Mouse (Mus musculus) effector memory CD4-positive, alpha-beta T cell, adult 5 months (primary cell): ENCODE data around the gene Tinagl1. TPM values are rescaled to one million over a fixed set of nuclear protein-coding genes. Genes with fewer than 3 reads are reported as not detected.

Experiments used
- polyA plus RNA-seq: library from polyadenylated mRNA; unstranded; fragments of 100-300 nt; shearing (Covaris generic); gene quantifications from one replicate; pipeline ENCODE4 v1.2.1, GENCODE M21; 2017

Tinagl1 gene
- not detected for polyA plus RNA-seq

DNA sequence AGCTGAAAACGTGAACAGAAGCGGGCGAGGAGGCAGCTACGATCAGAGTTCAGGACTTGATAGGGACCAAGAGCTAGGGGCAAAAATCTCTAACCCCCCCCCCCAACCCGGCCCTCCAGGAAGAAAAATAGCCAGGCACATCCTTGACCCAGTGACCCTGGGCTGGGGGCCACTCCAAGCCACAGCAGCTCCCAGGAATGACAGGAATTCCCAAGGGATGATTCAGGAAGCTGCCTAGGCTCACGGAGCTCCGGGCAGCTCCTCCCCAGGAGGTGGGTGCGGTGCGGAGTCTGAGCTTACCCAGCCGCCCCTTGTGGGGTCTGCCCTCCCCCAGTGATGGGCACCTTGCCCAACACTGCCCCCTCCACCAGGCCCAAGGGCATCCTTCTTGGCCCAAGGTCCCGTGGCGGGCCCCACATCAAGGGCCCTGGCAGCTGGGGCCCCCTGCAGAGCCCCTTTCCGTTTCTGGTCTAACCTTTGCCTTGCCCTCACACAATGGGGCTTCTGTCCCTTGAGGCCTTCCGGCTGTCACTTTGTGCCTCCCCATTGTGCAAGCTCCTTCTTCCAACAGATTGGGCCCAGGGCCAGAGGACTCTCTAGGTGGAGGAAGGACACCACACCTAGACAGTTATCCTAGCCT is at the start of gene Tinagl1:
TSS of gene Tinagl1 (minus strand) at position 51 of the 640 bp plus-strand sequence.

DNA sequence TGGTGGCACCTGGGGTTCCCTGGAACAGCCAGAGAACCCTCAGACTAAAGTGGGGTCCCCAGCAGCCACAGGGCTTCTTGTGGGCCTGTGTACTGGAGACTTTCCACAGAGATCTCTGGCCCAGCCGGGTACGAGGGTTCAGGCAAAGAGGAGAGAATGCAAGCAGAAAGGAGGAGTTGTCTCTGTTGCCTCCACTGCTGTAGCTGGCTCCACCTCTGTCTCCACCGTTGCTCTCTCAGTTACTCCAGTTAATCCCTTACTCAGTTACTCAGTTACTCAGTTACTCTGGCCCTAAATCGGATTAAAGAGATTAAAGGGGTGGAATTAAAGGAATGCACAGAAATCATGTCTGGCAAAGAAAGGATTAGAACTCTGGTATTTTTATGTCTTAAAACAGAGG is 47.3 kb upstream of the Tinagl1 start, which contains the start of gene Gm853:
TSS of gene Gm853 (minus strand) at position 223 of the 400 bp plus-strand sequence.

DNA sequence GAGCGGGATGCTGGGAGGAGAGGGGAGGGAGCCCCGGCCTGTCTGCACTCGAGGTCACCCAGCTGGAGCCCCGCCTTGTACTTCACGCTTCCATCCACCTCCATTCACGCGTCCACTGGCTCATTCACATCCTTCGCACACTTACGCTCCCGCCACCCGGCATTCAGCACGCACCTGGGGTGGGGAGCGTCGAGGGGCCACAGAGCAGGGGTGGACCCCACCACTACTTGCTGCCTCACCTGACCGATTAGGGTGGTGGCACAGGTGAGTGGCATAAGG is 35.8 kb downstream of the Tinagl1 start, which contains the start of gene Hcrtr1:
TSS of gene Hcrtr1 (minus strand) at position 146 of the 279 bp plus-strand sequence.

Other genes starting within 250 kb of the Tinagl1 start
- not detected for gene Spocd1, start 245.9 kb downstream of the Tinagl1 start, polyA plus RNA-seq
- not detected for gene Adgrb2, start 190.3 kb downstream of the Tinagl1 start, polyA plus RNA-seq
- 0.50 TPM for gene Col16a1, start 127.3 kb downstream of the Tinagl1 start, polyA plus RNA-seq
- 41.5 TPM for gene Pef1, start 72.6 kb downstream of the Tinagl1 start, polyA plus RNA-seq
- gene Hcrtr1, start 35.8 kb downstream of the Tinagl1 start, polyA plus RNA-seq, result not detected
- not detected for gene Gm853, start 47.3 kb upstream of the Tinagl1 start, polyA plus RNA-seq
- not detected for gene Serinc2, start 104.1 kb upstream of the Tinagl1 start, polyA plus RNA-seq
- gene Fabp3, start 133.5 kb upstream of the Tinagl1 start, polyA plus RNA-seq, result not detected
- not detected for gene Gm10570, start 133.6 kb upstream of the Tinagl1 start, polyA plus RNA-seq
- gene Zcchc17, start 184.8 kb upstream of the Tinagl1 start, polyA plus RNA-seq, result 34.2 TPM
- gene Snrnp40, start 185.0 kb upstream of the Tinagl1 start, polyA plus RNA-seq, result 77.4 TPM